Mouse (Mus musculus): ENCODE measurements around the gene Lrfn4.
"Not testable (repeated sequence)": the region's sequence is repeated elsewhere in the genome, so short reads cannot be mapped to it uniquely, and the experiment has no call there.

Gene Lrfn4

GRCm38 (mm10) chr19:4608511-4608910 lies 7.0 kb downstream of the Lrfn4 start:
- no peak for DNase-seq

GRCm38 (mm10) chr19:4607406-4607805 lies 8.1 kb downstream of the Lrfn4 start:
- no peak for DNase-seq

GRCm38 (mm10) chr19:4605654-4606053 lies 9.8 kb downstream of the Lrfn4 start:
- no peak for DNase-seq

GRCm38 (mm10) chr19:4603801-4604723 lies 11.4 kb downstream of the Lrfn4 start:
- DNase-seq, result peak; percentile 84

DNA sequence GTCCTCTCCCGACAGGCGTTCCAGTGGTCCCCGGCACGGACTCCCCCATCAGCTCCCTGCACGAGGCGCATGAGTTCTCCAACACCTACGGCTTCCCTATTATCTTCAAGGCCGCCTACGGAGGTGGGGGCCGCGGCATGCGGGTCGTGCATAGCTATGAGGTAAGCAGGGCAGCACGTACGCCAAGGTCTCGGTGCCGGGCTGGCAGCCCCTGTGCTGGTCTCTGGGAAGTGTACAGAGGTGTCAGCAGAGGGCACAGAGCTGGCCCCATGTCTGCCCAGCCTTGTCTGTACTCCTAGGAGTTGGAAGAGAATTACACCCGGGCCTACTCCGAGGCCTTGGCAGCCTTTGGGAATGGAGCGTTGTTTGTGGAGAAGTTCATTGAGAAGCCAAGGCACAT lies 13.0 kb downstream of the Lrfn4 start:
- no peak for DNase-seq

DNA sequence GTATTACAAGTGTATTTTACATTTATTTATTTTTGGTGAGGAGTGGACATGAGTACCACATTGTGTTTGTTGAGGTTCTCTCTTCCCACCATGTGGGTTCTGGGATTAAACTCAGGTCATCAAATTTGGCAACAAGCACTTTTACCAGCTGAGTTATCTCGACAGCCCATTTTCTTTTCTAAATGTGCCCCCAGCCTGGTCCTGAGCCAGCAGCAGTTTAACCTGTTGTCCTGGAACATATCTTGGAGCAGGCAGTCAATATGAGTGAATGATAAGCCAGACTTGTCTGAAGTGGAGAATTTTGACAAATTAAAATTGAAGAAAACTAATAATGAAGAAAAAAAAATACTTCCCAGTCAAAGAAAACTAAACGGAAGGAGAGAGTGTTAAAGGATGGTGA lies 19.4 kb downstream of the Lrfn4 start:
- no peak for DNase-seq

DNA sequence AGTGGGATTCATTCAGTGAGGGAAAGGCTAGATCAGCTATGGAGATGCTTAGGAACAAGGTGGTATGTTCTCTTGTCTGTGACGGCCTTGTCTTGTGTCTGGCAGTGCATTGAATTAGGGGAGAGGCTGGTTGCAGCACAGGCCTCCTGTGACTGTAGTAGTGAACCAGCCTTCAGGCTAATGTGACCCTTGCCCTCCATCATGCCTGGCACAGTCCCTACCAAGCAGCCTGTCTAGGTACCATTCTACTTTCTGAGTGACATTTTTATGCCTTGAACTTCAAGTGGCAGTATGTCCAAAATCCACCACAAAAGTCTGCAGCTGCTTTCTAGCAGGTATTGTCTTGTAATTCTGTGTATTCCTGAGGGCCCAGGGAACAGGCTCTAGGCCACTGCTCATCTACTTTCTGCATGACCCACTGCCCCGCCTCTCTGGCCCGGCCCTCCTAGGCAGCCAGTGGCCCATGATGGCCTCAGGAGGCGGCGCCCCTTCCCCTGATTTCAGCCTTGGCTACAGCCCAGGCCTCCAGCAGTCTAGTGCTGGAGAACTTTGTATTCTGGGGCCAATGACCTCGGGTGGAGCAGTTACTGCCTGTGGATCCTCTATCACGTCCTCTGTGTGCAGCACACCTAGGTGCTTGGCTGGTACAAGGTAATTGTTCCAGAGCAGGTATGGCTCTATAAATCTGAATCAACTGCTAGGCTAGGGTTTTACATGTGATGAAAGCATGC lies 21.5 kb downstream of the Lrfn4 start:
- DNase-seq, result no peak

DNA sequence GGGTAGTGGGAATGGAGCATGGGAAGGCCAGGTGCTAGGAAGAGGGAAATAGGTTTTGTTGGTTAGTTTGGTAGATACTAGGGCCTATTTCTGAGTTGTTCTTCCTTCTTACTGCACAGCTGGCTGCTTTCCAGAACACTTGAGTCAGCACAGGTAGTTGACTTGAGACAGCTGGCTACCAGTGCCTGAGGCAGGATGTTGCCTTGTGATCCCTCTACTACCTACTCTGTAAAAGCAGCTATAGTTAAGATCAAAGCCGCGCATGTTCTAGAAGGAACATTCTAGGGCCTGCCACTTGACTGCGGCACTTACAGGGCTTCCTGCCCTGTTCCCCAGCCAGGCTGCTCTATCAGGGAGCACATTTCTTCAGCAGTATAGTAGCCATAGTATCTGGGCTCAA lies 25.4 kb downstream of the Lrfn4 start:
- DNase-seq, result peak; percentile 73

DNA sequence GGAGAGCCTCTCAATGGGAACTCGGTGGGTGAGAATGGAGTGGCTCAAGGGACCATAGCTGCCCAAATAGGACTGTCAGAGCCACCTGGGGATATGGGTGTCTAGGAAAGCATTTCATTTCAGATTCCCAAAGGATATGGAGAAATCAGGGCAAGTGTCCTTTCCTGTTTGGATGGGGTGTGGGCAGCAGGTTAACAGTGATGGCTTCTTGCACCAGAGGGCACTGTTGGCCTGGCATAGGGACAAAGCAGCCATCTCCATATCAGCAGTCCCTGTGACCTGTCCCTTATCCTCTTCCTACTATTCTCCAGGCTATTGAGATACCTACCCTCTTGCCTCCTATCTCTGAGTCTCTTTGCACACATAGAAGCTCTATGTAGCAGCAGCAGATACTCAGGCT lies 26.4 kb downstream of the Lrfn4 start:
- no peak for DNase-seq

GRCm38 (mm10) chr19:4588430-4588829 lies 27.0 kb downstream of the Lrfn4 start:
- no peak for DNase-seq

GRCm38 (mm10) chr19:4587426-4587825 lies 28.0 kb downstream of the Lrfn4 start:
- DNase-seq, result no peak

GRCm38 (mm10) chr19:4586783-4587182 lies 28.7 kb downstream of the Lrfn4 start:
- not testable (repeated sequence) for DNase-seq

GRCm38 (mm10) chr19:4583856-4584255 lies 31.6 kb downstream of the Lrfn4 start:
- no peak for DNase-seq

DNA sequence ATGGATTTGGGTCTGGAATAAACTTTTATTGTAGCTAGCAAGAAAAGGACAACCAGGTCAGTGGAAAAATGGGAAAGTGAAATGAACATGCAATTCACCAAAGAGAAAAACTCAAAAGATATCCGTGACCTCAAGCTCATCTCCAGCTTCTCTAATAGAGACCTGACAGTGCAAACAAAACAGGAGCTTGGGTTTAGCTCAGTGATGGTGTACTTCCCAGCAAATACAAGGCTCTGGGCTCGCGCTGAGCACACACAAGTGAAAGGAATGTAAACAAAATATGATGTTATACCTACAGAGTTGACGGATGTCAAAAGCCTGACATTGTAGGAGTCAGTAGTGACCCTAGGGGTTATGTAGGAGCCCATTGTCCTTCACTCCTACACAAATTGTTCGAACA lies 36.2 kb downstream of the Lrfn4 start:
- DNase-seq, result no peak

DNA sequence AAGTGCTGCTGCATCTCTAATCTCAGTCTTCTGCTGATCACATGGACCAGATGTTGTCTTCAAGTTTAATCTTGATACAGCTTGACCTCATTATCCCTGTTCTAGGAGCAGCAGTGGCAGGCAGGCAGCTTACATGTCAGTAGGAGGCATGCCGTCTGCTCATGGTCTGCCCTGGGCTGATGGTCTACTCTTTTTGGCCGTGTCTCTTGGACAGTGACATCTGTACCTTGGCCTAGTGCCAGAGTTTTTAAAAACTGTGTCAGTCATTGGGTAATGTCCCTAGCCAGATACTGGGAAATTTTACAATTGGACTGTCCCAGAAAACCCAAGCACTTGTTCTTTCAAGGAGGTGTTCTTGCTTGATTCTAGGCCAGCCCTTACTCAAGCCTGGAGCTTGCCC lies 36.7 kb downstream of the Lrfn4 start:
- peak; percentile 65 for DNase-seq

DNA sequence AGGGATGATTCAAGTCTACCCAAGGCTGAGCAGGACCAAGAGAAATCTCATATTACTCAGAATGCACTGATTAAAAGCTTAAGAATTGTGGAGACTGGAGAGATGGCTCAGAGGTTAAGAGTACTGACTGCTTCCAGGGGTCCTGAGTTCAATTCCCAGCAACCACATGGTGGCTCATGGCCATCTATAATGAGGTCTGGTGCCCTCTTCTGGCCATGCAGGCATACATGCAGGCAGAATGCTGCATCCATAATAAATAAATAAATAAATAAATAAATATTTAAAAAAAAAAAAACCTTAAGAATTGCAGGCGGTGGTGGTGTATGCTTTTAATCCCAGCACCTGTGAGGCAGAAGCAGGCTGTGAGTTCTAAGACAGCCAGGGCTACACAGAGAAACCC lies 42.2 kb downstream of the Lrfn4 start:
- DNase-seq, result no peak

DNA sequence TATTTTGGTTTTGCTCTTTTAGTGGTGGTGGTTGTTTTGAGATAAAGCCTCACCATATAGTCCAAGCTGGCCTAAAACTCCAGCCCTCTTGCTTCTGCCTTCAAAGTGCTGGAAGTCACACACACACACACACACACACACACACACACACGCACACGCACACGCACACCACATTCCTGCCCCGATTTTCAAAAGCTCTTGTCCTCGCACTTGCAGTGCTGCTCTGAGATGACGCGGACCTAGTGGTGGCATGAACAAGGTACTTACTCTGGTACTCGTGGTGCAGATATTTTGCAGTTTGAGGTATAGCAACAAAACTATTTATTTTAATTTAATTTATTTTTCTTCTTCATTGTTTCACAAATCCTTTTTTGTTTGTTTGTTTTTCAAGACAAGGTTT lies 43.0 kb downstream of the Lrfn4 start:
- peak; percentile 45 for DNase-seq

- DNase-seq, result no peak
These were observed 43.4 kb downstream of the Lrfn4 start for GRCm38 (mm10) chr19:4572061-4572460.

GRCm38 (mm10) chr19:4571658-4572057 lies 43.8 kb downstream of the Lrfn4 start:
- DNase-seq, result no peak

GRCm38 (mm10) chr19:4570815-4571214 lies 44.7 kb downstream of the Lrfn4 start:
- DNase-seq, result no peak

DNA sequence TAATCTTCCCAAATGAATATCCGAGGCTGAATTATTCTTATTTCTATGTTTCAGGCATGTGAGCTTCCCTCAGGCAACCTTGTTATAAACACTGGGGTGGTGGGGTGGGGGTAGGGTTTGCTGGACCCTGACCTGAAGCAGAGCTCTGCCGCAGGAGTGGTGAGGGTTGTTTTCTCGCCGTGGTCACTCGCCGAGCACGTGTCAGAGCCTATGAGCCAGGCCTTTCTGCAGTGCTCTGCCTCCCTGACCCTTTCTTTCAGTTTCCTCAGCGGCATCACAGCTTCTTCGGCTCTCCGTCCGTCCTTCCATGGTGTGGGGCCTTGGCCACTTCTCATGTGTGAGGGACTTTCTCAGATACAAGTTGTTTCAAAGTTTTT lies 45.2 kb downstream of the Lrfn4 start:
- no peak for DNase-seq

- DNase-seq, result peak; percentile 74
These were observed 45.9 kb downstream of the Lrfn4 start for GRCm38 (mm10) chr19:4569356-4570236.

GRCm38 (mm10) chr19:4568832-4569231 lies 46.6 kb downstream of the Lrfn4 start:
- DNase-seq, result no peak

Data from lung, postnatal 36 days (tissue).